Mouse (Mus musculus) liver, embryonic 14.5 days (tissue): ENCODE data around the gene Cnnm3. TPM values are rescaled to one million over a fixed set of nuclear protein-coding genes. Genes with fewer than 3 reads are reported as not detected.
A peak's percentile ranks its signal among the peaks of the same experiment; 100 is the strongest.

ENCODE experiments used
- ATAC-seq: fragments of 200-750 bp; cut with Nextera tagmentation; 2 replicates; pipeline ENCODE4 v1.8.0; 2017; ENCODE audit warnings: moderate number of reproducible peaks, mild to moderate bottlenecking, moderate library complexity; ENCODE audit not compliant: insufficient read depth
- DNase-seq, 3 experiments: peaks; one replicate each; pipeline ENCODE4 v3.0.0-alpha.2; 2012 to 2013; ENCODE audit warnings: low read depth in 3 of 3, low spot score in 3 of 3
- H3K27ac ChIP-seq: fragments of 300-500 bp; sonication (generic); 2 replicates; pipeline ENCODE4 v1.5.1; 2014; ENCODE audit warnings: moderate library complexity, mild to moderate bottlenecking, control low read depth, inconsistent platforms
- H3K27me3 ChIP-seq: fragments of 300-500 bp; sonication (generic); 2 replicates; pipeline ENCODE4 v1.6.1; 2014; ENCODE audit warnings: mild to moderate bottlenecking, low read length, moderate library complexity; ENCODE audit not compliant: control insufficient read depth, insufficient read depth
- H3K36me3 ChIP-seq: fragments of 300-500 bp; sonication (generic); replicated peaks from 2 replicates; pipeline ENCODE4 v1.6.1; 2014; ENCODE audit warnings: low read depth; ENCODE audit not compliant: control insufficient read depth, insufficient read depth
- H3K4me1 ChIP-seq, 2 experiments: fragments of 200-500 bp in 1 of 2; fragments of 300-500 bp in 1 of 2; sonication (generic) in 1 of 2; replicated peaks; 2 replicates each; pipeline ENCODE4 v1.6.1; 2012 to 2014; ENCODE audit warnings: antibody characterized with exemption in 1 of 2, inconsistent platforms in 1 of 2, low read length in 1 of 2; ENCODE audit not compliant: control insufficient read depth in 2 of 2, insufficient read depth in 2 of 2
- H3K4me2 ChIP-seq: fragments of 300-500 bp; sonication (generic); 2 replicates; pipeline ENCODE4 v1.6.1; 2014; ENCODE audit warnings: low read depth, mild to moderate bottlenecking, control low read depth, moderate library complexity
- H3K4me3 ChIP-seq, 2 experiments: fragments of 200-500 bp in 1 of 2; fragments of 300-500 bp in 1 of 2; sonication (generic) in 1 of 2; 2 replicates each; pipeline ENCODE4 v1.5.1; 2012 to 2014; ENCODE audit warnings: low read depth in 2 of 2, low read length in 2 of 2, mild to moderate bottlenecking in 2 of 2, control low read depth in 1 of 2, inconsistent platforms in 1 of 2, moderate library complexity in 1 of 2; ENCODE audit not compliant: insufficient read depth in 1 of 2
- H3K9ac ChIP-seq: fragments of 300-500 bp; sonication (generic); replicated peaks from 2 replicates; pipeline ENCODE4 v1.6.1; 2014; ENCODE audit warnings: mild to moderate bottlenecking, control low read depth, moderate library complexity
- H3K9me3 ChIP-seq: fragments of 300-500 bp; sonication (generic); 2 replicates; pipeline ENCODE4 v1.6.1; 2016; ENCODE audit warnings: low read length, mixed read lengths; ENCODE audit not compliant: control insufficient read depth
- CTCF ChIP-seq: IDR thresholded peaks from 2 replicates; pipeline ENCODE4 v1.5.1; 2016; ENCODE audit warnings: antibody characterized with exemption, low read depth, control low read depth
- EP300 ChIP-seq: IDR thresholded peaks from 2 replicates; pipeline ENCODE4 v1.6.1; 2016; ENCODE audit warnings: antibody characterized with exemption, low read depth
- WGBS: fragments of 180-500 bp; shearing (Covaris S2); extraction: QIAGEN DNeasy Blood & Tissue Kit; methylation state at CpG from one replicate; pipeline ENCODE4 v1.1.7; 2014; ENCODE audit not compliant: insufficient replicate concordance; 5-methylcytosine and 5-hydroxymethylcytosine counted together
- polyA plus RNA-seq, 2 experiments: library from polyadenylated mRNA; depleted of rRNA in 1 of 2; stranded (reverse) in 1 of 2; unstranded in 1 of 2; fragments of >200 nt; fragmentation: Nextera tagmentation in 1 of 2; extraction: Ambion mirVana in 1 of 2; gene quantifications; 2 replicates each; pipeline versions ENCODE4 v1.2.1 to v1.2.3; 2012 to 2014

The Cnnm3 gene
- polyA plus RNA-seq, 2 experiments = 0.86 to 3.7 TPM

DNA sequence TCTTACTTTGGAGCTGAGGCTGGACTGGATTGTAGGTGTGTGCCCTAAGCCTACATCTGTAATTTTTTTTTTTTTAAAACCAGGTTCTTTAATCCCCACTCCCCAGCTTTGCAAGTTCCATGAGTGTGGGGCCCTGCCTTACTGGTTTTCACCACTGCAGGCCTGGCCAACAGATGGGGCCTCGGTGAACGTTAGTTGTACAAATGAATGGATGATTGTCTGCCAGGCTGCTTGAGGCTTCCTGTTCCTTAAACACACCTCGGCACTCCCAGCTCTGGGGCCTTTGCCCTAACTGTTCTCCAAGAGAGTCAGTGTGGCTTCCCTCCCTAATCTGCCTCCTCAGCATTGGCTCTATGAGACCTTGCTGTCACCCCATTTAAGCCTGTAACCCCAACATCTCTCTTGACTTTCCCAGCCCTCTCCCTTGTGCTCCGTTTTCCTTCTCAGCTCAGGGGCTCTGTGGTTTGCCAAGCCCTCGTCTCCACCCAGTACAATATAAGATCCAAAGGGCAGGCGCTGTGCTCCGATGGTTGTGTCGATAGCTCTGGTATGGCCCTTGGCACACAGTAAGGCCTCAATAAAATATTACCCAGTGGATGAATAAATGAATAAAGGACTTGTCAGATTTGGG lies 36.1 kb upstream of the Cnnm3 start:
- 37% methylated on average over 8 of the region's 8 CpGs for WGBS
- no peak for DNase-seq
- Histone ChIP-seq H3K36me3 (no peaks in the 10 kb centered on the region), H3K27me3 (peaks cover 3% of the 10 kb centered on the region; the same call in 1 of the 2 replicates), H3K4me2 (peak overlapping the region; percentile 11; the same call in 1 of the 2 replicates), H3K27ac (no peak overlapping the region), H3K9me3 (no peaks in the 10 kb centered on the region), H3K4me3 (no peak overlapping the region), H3K9ac (no peak overlapping the region), H3K4me1 (peaks cover 3 to 34% of the 10 kb centered on the region in 2 experiments)
- no peak for TF ChIP-seq CTCF
- TF ChIP-seq EP300 = no peak
- no peak for ATAC-seq

DNA sequence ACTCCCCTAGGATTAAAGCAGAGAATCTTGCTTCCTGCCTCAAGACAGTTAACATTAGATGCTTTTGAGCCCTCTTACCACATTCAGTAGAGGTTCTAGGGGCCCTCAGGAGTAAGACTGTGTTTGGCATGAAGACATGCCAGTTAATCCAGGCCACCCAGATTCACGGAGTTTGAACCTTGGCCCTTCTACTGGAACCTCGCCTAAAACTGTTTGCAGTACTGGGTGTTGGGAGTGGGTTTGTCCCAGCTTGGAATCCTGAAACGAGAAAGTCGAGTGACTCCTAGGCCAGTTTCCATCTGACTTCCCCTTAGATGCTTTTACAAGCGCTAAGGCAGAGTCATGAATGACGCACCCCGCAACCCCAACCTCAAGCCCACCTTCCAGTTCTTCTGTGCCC lies 35.2 kb upstream of the Cnnm3 start:
- H3K4me3 ChIP-seq = no peak overlapping the region
- peaks cover 0 to 30% of the 10 kb centered on the region in 2 experiments; a peak in 3 of 4 replicates for H3K4me1 ChIP-seq
- H3K36me3 ChIP-seq = no peaks in the 10 kb centered on the region
- TF ChIP-seq CTCF (no peak), EP300 (no peak)
- no peak for DNase-seq
- peaks cover 3% of the 10 kb centered on the region; the same call in 1 of the 2 replicates for H3K27me3 ChIP-seq
- H3K9ac ChIP-seq = no peak overlapping the region
- no peak overlapping the region for H3K4me2 ChIP-seq
- WGBS = 67% methylated on average over 7 of the region's 7 CpGs
- H3K27ac ChIP-seq = no peak overlapping the region
- no peaks in the 10 kb centered on the region for H3K9me3 ChIP-seq
- no peak for ATAC-seq

DNA sequence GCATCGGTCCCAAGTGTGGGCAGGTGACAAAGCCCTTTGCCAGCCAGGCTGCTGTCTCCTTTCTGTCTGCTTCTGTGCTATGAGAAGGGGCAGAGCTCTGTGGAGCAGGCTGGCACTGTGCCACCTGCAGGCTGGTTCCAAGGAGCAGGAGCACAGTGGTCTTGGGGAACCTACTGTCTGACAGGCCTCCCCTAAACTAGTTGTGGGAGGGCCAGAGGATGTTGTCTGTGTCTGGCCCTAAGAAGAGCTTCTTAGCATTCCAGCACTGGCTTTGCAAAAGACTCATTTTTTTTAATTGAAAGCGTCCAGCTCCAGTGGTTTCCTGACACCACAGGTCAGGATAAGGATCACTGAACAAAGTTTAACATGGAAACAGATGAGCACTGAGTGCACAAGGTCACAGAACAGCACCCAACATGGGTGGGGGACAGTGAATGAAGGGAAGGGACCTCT lies 33.3 kb upstream of the Cnnm3 start:
- no peak overlapping the region for H3K9ac ChIP-seq
- peaks cover 0 to 19% of the 10 kb centered on the region in 2 experiments; a peak in 3 of 4 replicates for H3K4me1 ChIP-seq
- TF ChIP-seq EP300 = no peak
- TF ChIP-seq CTCF = no peak
- H3K27me3 ChIP-seq = no peaks in the 10 kb centered on the region
- H3K27ac ChIP-seq = no peak overlapping the region
- no peaks in the 10 kb centered on the region for H3K9me3 ChIP-seq
- WGBS = 73% methylated on average over 2 of the region's 2 CpGs
- no peaks in the 10 kb centered on the region for H3K36me3 ChIP-seq
- ATAC-seq = no peak
- DNase-seq = no peak
- no peak overlapping the region for H3K4me2 ChIP-seq
- H3K4me3 ChIP-seq = no peak overlapping the region

DNA sequence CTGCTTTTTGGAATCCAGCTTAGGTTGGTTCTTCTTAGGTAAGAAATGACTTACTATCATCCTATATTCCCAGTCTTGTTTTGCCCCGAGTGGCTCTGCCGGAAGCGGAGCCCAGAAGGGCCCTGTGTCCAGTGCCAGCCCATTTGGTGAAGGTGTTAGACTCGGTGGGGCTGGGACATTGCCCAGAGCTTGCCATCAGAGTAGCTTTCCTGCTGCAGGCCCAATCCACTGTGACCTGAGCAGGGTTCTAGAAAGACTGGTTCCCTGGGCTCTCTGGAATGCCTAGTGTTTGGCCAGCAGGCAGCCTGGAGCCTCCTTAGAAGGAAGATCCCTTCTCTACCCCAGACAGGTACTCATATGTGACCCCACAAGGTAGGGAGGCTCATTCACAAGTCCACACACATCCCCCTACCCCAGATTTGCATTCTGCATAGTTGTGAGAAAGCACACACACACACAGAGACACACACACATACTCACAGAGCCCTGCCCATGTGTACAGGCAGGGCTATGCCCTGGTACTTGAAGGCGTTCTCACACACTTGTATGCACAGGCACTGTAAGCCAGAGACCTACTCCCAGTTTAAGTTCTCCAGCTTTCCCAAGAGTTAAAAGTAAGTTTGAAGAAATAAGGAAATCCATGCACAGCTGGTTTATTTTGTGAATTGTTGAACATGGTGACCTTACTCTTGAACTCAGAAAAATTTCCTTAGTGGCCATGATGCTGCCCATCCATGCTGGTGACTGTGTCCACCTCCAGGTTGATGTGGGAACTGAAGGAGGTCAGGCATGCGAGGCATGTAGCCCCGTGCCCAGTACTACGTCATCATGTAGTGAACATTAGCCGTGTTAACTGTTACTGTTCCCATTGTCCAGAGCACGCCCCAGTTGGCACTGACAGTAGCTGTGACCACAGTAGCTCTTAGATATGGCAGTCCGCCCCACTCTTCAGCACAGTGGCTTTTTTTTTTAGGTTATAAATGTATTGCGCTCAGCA lies 31.5 kb upstream of the Cnnm3 start:
- no peak for DNase-seq
- 71% methylated on average over 12 of the region's 12 CpGs for WGBS
- H3K36me3 ChIP-seq = no peaks in the 10 kb centered on the region

DNA sequence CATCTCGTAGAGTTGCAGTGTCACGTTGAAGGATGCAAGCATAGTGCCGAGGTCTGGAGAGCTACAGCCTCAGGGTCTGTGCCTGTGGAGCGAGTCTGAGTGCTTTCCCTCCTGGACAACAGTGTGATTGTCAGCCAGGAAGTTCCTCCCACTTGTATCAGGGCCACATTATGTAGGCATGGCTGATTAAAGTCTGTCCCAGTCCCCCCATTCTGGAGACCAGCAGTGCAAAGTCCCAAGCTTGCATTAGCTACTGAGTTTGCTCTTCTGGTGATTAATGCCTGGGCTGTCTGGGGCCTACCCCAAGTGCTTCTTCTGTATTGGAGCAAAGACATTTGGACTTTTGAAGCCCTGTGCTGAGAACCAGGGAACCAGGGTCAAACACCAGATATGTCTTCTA lies 27.8 kb upstream of the Cnnm3 start:
- no peaks in the 10 kb centered on the region for H3K36me3 ChIP-seq
- H3K4me2 ChIP-seq = no peak overlapping the region
- DNase-seq = no peak
- H3K27ac ChIP-seq = no peak overlapping the region
- no peaks in the 10 kb centered on the region for H3K9me3 ChIP-seq
- H3K9ac ChIP-seq = no peak overlapping the region
- ATAC-seq = no peak
- H3K27me3 ChIP-seq = no peaks in the 10 kb centered on the region
- peaks cover 0 to 5% of the 10 kb centered on the region in 2 experiments; a peak in 2 of 4 replicates for H3K4me1 ChIP-seq
- H3K4me3 ChIP-seq = no peak overlapping the region
- WGBS = 60% methylated on average over 4 of the region's 4 CpGs
- no peak for TF ChIP-seq CTCF
- TF ChIP-seq EP300 = no peak

More for the DNA sequence above, 31.5 kb upstream of the Cnnm3 start:
- Histone ChIP-seq H3K27me3 (no peaks in the 10 kb centered on the region), H3K9me3 (no peaks in the 10 kb centered on the region), H3K4me2 (no peak overlapping the region), H3K4me3 (no peak overlapping the region), H3K27ac (no peak overlapping the region), H3K4me1 (peaks cover 0 to 12% of the 10 kb centered on the region in 2 experiments; a peak in 3 of 4 replicates), H3K9ac (no peak overlapping the region)
- ATAC-seq = no peak
- TF ChIP-seq CTCF (no peak), EP300 (no peak)
